Mouse (Mus musculus) cortical plate, adult 2 months (tissue): Measurements from ENCODE around the gene Gpr55. TPM values are rescaled to one million over a fixed set of nuclear protein-coding genes. Genes with fewer than 3 reads are reported as not detected.

Source experiments
- H3K27ac ChIP-seq: fragments of 200-500 bp; 2 replicates; pipeline ENCODE4 v1.5.1; 2012; ENCODE audit warnings: low read length, control low read depth, inconsistent platforms; ENCODE audit not compliant: insufficient read depth
- H3K4me1 ChIP-seq: fragments of 200-500 bp; 2 replicates; pipeline ENCODE4 v1.6.1; 2011; ENCODE audit warnings: low read length; ENCODE audit not compliant: control insufficient read depth, insufficient read depth
- H3K4me3 ChIP-seq: fragments of 200-500 bp; 2 replicates; pipeline ENCODE4 v1.5.1; 2011; ENCODE audit warnings: mild to moderate bottlenecking, low read length, control low read depth; ENCODE audit not compliant: insufficient read depth
- CTCF ChIP-seq: fragments of 200-500 bp; IDR thresholded peaks from 2 replicates; pipeline ENCODE4 v1.5.1; 2011; ENCODE audit warnings: mild to moderate bottlenecking, control low read depth, low read length; ENCODE audit not compliant: insufficient read depth; ENCODE audit errors: extremely low read depth
- POLR2A ChIP-seq: fragments of 200-500 bp; IDR thresholded peaks from 2 replicates; pipeline ENCODE4 v1.6.1; 2011; ENCODE audit warnings: mild to moderate bottlenecking, low read length, control low read depth; ENCODE audit not compliant: insufficient read depth; ENCODE audit errors: extremely low read depth
- polyA plus RNA-seq: library from polyadenylated mRNA; depleted of rRNA; stranded (reverse); fragments of >200 nt; gene quantifications from 2 replicates; pipeline ENCODE4 v1.2.3, GENCODE M21; 2012

Gpr55 gene
- polyA plus RNA-seq, 1 experiment, result 0.13 TPM

DNA sequence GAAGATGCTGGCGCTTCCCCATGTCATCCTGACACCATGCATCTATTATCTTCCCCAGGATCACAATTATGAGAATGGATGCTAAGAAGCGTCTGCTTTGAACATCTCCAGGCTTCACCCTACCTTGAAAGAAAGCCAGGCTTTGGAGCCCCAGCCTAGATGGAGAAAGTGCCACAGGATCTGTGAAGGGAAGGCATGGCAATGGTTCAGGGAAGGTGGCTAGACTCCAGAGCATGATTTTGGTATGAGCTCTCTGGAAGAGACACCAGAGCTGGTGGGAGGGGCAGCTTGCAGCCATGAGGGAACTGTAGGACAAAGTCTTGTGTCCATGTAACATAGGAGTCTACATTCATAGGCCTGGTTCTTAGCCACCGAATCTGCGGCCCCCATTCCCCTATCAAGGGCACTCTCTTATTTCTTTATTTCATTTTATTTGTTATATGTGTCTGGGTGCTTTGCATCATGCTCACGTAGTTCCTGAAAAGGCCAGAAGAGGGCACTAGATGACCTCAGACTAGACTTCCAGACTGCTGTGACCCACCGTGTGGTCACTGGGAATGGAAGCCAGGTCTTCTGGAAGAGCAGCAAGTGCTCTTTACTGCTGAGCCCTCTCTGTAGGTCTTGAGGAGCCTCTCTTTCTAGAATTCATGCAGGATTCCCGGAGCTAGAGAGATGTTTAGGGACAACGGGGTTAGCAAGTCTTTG, 25.5 kb downstream of the Gpr55 start:
- Histone ChIP-seq H3K4me3 (no peak overlapping the region), H3K4me1 (peaks cover 16% of the 10 kb centered on the region; the same call in 1 of the 2 replicates), H3K27ac (no peak overlapping the region)
- no peak for TF ChIP-seq POLR2A
- TF ChIP-seq CTCF, result peak; percentile 65

DNA sequence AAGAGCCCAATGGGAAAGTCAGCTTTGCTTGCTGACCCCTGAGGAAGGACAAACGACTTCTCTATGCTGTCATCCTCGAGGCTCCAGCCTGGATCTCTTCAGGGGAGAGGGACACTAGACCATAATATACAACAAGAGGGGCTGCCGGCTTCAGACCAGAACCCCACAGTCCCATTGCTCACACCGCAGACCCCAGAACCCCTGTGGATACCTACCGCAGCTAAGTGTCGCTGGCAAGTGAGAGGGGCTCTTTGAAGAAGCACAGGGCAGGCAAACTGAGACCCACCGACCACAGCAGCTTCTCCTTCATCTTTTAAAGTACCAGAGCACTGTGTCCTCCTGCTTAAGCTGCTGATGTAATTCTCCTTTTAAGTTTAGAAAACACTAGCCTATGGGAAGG, 26.2 kb downstream of the Gpr55 start:
- H3K4me1 ChIP-seq, result peaks cover 16% of the 10 kb centered on the region; the same call in 1 of the 2 replicates
- no peak overlapping the region for H3K27ac ChIP-seq
- TF ChIP-seq CTCF (no peak), POLR2A (no peak)
- H3K4me3 ChIP-seq, result no peak overlapping the region

DNA sequence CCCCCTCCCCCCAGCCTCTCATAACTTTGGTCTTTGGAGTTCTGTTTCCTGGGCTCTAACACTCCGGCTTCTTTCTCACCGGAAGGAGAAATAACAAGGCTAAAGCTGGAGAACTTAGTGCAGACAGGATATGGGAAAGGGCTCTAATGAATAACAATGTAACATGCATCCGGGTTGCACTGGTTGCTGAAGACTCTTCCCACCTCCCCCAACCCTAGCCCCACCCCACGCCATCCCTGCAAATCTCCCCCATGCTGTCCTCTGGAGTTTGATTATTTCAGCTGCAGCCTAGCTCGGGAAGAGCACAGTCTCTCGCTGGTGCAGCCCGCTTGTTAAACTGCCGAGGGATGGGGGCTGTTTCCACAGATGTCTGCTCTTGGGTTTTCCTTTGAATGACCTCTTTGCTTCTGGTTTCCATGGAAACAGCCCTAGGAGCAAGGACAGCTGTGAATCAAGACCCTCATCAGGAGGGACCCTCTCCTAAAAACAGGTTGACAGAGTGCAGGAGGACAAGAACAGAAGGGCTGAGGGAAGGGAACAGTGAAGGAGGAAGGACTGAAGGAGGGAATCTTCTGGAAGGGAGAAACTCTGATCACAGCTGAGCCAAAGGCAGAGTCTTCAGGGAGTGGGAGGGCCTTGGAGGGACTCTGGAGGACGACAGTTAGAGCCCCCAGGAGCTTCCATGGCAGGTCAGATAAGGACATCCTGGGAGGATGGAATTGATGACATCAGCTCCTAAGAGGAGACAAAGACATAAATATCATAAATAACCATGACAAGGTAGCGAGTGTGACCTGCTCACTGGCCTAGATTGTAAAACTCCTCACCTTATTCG, 27.0 kb downstream of the Gpr55 start:
- H3K4me1 ChIP-seq, result peaks cover 19% of the 10 kb centered on the region; the same call in 1 of the 2 replicates
- peak overlapping the region; percentile 38; the same call in 1 of the 2 replicates for H3K27ac ChIP-seq
- H3K4me3 ChIP-seq, result no peak overlapping the region
- TF ChIP-seq CTCF (no peak), POLR2A (no peak)

DNA sequence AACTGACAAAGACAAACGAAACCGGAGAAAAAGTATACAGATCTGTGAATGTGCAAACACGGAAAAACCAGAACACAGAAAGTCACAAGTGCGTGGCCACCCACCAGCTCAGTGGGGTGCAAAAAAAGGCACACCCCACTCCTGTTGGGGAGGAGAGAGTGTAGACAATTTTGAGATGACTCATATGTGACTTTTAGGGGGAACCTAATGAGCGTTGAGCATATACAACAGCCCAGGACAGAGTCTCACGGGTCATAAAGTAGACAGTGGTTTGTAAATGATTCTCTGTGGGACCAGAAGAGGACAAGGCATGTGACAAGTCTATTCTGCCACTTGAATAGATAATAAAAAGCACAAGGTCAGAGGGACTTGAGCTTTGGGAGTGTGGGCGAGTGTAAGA, 27.6 kb downstream of the Gpr55 start:
- no peak for TF ChIP-seq POLR2A
- Histone ChIP-seq H3K4me3 (no peak overlapping the region), H3K4me1 (peaks cover 23% of the 10 kb centered on the region; the same call in 1 of the 2 replicates), H3K27ac (no peak overlapping the region)

DNA sequence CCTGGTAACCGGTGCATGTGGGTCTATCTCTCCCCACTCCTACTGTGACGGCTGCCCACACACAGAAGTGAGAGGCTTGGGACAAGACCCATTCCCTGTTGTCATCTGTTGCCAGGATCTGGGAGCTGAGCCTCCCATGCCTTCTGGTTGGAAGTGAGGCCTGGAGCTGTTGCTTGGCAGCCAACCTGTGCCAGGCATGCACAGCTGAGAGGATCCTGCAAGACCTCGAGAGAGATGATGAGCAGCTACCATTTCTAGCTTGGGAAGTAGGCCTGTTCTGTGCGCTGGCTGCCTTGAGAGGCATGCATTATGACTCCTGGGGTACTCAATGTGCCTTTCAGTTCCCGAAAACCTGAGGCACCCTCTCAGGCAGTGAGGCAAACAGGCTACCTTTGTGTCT, 29.6 kb downstream of the Gpr55 start:
- TF ChIP-seq POLR2A (no peak), CTCF (no peak)
- H3K27ac ChIP-seq, result 0 out of 2 replicates have a peak overlapping the region, but pooled peaks have one; percentile 69
- H3K4me1 ChIP-seq, result peaks cover 28% of the 10 kb centered on the region
- no peak overlapping the region for H3K4me3 ChIP-seq

DNA sequence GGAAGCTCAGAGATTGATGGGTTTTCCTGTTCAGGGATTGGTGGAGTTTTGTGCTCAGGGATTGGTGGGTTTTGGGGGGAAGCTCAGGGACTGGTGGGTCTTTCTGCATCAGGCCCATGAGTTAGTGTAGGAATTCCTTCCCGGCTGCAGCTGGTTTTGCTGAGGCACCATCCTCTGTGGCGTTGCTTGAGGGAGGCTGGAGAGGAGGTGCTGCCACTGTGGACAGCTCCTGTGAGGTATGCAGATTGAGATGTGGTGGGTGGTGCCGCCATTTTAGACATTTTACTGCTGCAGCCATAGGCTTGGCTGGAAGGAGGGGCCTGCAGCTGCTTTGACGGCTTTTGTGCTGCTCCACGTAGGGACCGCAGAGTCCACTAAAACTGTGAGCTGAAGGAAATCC, 31.4 kb downstream of the Gpr55 start:
- no peak overlapping the region for H3K4me3 ChIP-seq
- H3K4me1 ChIP-seq, result peaks cover 27% of the 10 kb centered on the region
- TF ChIP-seq POLR2A, result no peak
- TF ChIP-seq CTCF, result no peak
- peak overlapping the region; percentile 64 for H3K27ac ChIP-seq

DNA sequence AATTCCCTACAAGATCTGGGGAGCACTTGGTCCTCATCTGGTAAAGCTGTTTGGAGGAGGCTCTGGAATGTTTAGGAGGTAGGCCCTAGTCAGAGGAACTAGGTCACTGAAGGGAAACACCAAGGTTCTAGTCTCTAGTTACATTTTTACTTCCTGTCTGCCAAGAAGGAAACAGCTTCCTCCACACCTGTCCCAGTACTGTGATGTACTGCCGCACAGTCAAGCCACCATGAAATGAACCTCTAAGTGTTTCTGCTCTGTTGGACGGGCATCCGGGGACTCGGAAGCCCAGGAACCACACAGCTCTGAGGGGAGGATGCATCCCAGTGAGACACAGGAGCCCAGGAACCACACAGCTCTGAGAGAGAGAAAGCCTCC, 32.1 kb downstream of the Gpr55 start:
- H3K27ac ChIP-seq, result peak overlapping the region; percentile 64
- peaks cover 22% of the 10 kb centered on the region for H3K4me1 ChIP-seq
- no peak for TF ChIP-seq POLR2A
- no peak for TF ChIP-seq CTCF
- H3K4me3 ChIP-seq, result no peak overlapping the region

DNA sequence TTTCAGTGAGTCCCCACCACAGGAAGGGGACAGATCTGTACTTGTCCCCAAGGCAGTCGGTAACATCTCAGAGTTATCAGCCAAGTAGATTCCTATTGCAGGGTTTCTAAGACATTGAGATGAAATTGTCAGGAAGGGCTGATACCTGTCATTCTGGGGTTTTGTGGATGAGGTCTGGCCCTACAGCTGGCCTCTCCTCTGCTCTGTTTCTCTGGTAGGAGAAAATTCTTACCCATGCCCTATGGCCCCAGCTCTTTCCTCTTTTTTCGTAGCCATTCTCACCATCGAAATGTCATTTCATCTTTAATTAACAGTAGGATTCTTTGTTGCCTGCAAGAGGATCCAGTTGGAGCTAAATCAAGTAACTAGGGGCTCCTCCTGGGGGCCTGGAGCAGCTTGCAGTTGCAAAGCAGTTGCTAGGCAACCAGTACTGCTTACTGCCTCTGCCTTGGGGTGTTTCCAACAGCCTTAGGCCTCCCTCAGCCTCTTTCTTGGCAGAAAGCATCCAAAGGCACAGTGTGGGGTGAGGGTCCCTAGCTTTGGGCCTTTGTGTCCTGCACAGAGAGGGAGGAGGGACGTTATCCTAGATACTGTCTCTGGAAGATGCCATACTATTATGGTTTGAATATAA, 32.6 kb downstream of the Gpr55 start, which contains the start of gene 4933407L21Rik:
4933407L21Rik (plus strand) TSS at position 427 of the 631 bp plus-strand sequence.
- no peak within 1 kb of the TSS for H3K4me3 ChIP-seq
- peak within 1 kb of the TSS; percentile 90 for H3K27ac ChIP-seq

DNA sequence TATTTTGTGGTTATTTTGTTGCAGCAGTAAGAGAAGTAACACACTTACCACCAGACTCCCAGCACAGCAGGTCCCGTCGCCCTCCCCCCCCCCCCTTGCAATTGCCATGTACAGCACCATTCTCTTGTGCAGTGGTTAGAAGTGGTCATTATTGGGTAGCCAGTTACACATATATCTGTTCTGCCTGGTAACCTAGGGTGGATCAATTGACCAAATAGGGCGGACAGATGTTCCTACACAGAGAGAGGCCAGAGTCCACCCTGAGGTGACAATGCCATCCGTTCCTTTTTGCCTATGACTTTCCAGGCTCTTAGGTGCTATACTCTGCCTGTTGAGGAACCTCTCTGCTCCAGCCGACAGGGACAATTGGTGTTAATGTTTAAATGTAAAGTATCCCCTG, 35.6 kb downstream of the Gpr55 start:
- no peak overlapping the region for H3K27ac ChIP-seq
- no peak for TF ChIP-seq POLR2A
- TF ChIP-seq CTCF, result no peak
- H3K4me3 ChIP-seq, result no peak overlapping the region
- H3K4me1 ChIP-seq, result peaks cover 18% of the 10 kb centered on the region

More for the DNA sequence above, 32.6 kb downstream of the Gpr55 start, which contains the start of gene 4933407L21Rik:
- H3K4me1 ChIP-seq, result peaks cover 17% of the 10 kb centered on the region
- TF ChIP-seq POLR2A, result no peak

DNA sequence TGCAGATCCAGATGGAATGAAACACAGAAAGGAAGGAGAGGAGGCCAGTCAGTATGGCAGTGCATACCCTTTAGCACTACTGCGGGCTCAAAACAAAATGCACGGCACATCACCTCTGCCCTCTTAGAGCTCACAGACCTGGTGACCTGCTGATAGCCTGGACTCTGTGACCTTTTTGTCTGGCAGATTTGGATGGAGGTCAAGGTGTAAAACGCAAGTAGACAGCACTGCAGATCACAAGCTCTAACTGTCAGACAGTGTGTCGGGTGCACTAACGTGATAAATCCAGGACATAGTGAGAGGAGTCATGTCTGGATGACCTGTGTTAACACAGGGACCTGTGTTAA, 38.0 kb downstream of the Gpr55 start:
- peaks cover 15% of the 10 kb centered on the region for H3K4me1 ChIP-seq
- H3K27ac ChIP-seq, result no peak overlapping the region
- TF ChIP-seq CTCF, result no peak
- no peak for TF ChIP-seq POLR2A
- H3K4me3 ChIP-seq, result no peak overlapping the region
